Mouse (Mus musculus) c-Kit-positive CD71-positive TER-119-negative erythroid progenitor cells, embryonic 14.5 days (primary cell): ENCODE results near the gene Gm8050.
"Not testable (repeated sequence)": the region's sequence is repeated elsewhere in the genome, so short reads cannot be mapped to it uniquely, and the experiment has no call there.

Experiments used
- DNase-seq: peaks from one replicate; pipeline ENCODE4 v3.0.0-alpha.2; 2013; ENCODE audit warnings: low read depth

The Gm8050 gene

DNA sequence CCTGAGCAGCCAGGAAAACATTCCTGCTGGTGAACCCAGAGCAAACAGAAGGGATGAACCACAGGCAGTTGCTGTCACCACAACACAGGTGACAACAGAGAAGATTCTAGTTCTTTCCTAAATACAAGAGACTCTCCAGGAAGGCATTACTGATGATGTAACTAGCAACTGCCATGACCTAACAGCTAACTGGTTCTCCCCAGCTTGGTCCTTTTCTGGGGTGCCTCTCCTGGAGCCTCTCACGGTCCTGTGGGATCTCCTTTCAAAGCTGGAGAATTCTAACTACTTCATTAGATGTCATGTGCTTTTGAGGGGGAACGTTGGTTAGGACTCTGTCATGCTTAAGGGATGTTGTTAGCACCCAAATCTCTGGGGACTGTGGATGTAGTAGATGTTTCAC is at the start of gene Gm8050:
Gm8050 (minus strand) TSS at position 101 of the 400 bp plus-strand sequence.
- DNase-seq, result not testable (repeated sequence)

GRCm38 (mm10) chr14:6757231-6757536 is 37.1 kb upstream of the Gm8050 start:
- not testable (repeated sequence) for DNase-seq

- DNase-seq, result not testable (repeated sequence)
Measured at GRCm38 (mm10) chr14:6756384-6757230, 36.6 kb upstream of the Gm8050 start.

GRCm38 (mm10) chr14:6742232-6742631 is 22.2 kb upstream of the Gm8050 start, which contains the start of gene Gm3636:
TSS of gene Gm3636 (minus strand) at chr14:6742332.
- DNase-seq, result not testable (repeated sequence)

- DNase-seq, result not testable (repeated sequence)
Measured at GRCm38 (mm10) chr14:6684070-6684469, 36.0 kb downstream of the Gm8050 start, which contains the start of gene Gm10251. TSS of gene Gm10251 (minus strand) at chr14:6684170.
